Mouse (Mus musculus) T-helper 2 cell (primary cell): ENCODE measurements around the gene Hoxd4.

Source experiments
- in situ Hi-C: fragments of 300-600 bp; cut with MboI, MseI; formaldehyde crosslinking; loops from one replicate; pipeline ENCODE4 v1.15.1; 2025; ENCODE audit warnings: high pct_unique_total_duplicates

Gene Hoxd4

DNA sequence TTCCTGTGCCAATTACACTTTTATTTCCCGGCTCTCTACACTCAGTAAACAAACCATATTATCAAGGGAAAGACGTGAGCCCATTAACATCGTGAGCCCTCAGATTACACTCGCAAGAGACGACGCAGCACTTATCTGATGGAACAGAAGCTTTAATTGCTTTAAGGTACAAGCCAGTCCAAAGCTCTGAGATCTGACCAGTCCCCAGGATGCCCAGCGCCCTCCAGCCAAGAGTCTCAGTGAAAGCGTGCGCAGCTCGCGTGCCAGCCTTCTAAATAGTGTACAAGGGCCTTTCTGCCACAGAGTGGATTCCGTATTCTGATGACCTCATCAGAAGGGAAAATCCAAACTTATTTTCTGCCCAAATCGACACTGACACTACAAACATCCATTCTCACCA lies 50.2 kb downstream of the Hoxd4 start:
- in situ Hi-C loops, result no loop called here

DNA sequence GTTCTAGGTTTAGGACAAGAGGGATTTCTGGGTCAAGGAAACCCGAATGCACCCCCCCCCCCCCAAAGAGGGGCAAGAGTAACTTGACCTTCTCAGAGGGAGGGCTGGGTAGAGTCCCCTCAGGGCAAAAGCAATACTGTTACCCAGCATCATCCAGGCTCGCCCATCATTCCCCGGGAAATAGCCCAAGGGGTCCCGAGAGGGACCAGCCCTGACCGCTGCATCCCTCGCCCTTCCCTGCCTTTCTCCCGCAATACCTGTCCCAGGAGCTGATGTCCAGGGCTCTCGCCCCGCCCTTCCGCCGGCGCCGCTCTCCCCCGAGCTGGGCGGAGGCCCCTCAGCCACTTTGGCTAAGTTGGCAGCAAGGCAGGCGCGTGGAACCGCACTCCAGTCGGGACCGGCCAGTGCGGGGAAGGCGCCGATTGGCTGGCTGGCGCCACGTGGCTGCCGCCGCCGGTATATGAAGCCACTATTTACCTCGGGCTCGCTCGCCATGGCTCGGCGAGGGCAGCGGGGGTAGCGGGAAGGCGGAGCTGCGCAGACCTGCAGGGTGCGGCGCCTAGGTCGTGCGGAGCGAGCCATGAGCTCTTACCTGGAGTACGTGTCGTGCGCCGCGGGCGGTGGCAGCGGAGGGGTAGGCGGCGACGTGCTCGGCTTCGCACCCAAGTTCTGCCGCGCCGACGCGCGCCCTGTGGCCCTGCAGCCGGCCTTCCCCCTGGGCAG lies 51.0 kb downstream of the Hoxd4 start, which contains the start of gene Hoxd1:
TSS of gene Hoxd1 (plus strand) at position 459 of the 723 bp plus-strand sequence.
- in situ Hi-C loops, result no loop called here

- in situ Hi-C loops, result no loop called here
These were observed 51.6 kb downstream of the Hoxd4 start for GRCm38 (mm10) chr2:74763245-74763735.

GRCm38 (mm10) chr2:74763976-74764375 lies 52.2 kb downstream of the Hoxd4 start:
- in situ Hi-C loops, result no loop called here

- in situ Hi-C loops, result no loop called here
These were observed 62.6 kb downstream of the Hoxd4 start for GRCm38 (mm10) chr2:74774359-74774758.

DNA sequence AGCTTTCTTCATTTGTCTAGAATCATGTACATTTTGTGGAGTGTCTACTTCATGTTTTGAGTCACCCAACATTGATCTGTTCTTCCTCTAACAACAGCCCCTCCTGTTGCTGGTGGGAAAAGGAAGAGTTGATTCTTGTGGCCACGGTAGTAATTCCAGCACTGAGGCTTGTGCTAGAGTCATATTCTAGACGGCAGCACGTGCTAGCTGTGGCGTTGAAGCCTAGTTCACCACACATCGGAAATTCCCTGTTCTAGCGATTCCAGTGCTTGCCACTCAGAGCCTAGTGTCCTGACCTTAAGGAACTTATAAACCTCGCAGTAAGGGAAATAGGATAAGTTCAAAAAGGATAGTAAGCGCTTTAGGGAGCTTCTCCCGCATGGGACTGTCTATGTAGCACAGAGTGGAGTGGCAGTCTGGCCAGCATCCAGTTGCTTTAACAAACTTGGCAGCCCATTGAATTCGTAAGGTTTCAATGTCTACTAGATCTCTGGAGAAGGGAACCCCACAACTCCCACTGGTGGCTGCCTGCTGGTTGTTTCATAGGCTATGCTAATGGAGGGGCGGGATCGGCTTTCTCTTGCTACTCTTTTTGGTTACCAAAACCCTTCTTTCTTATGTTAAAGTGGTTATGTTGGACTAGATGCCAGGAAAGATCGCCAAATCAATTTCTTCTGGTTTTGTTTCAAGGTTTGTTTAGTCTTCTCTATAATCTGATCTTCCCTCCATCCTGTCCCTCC lies 66.0 kb downstream of the Hoxd4 start:
- in situ Hi-C loops, result no loop called here
